Mouse (Mus musculus): Measurements from ENCODE around the gene Arl5c.

Gene Arl5c

GRCm38 (mm10) chr11:97996691-97997090, 710 bp upstream of the Arl5c start:
- no peak for DNase-seq (ENCODE audit: low read depth, low spot score)

DNA sequence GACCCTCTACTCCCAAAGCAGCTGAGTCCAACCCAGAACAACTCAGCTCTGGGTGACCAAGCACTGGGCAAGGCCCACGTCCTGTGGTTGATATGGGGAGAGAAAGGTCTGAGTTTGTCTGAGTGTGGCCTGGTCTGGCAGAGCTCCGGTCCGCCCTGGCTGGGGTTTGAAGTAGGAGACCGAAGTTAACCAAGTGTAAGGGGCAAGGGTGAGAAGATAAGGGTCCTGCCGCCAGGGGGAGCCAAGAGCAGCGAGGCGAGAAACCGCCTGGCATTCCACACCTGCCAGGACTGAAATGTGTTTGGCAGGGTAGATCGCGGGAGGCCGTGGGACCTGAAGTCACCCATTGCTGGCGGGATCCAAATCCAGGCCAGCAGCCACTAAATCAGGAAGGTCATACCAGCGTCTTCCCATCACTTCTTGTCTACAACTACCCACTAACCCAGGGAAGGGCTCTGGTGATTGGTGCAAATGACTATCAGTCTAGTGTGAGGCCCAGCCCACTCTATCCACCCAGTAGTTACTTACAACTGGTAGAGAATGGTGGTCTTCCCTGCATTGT, 1.4 kb downstream of the Arl5c start:
- DNase-seq (ENCODE audit: low read depth, low spot score), result peak; percentile 93

- DNase-seq (ENCODE audit: low read depth, low spot score), result peak; percentile 92
Measured at GRCm38 (mm10) chr11:97988530-97989096, 7.4 kb downstream of the Arl5c start.

DNA sequence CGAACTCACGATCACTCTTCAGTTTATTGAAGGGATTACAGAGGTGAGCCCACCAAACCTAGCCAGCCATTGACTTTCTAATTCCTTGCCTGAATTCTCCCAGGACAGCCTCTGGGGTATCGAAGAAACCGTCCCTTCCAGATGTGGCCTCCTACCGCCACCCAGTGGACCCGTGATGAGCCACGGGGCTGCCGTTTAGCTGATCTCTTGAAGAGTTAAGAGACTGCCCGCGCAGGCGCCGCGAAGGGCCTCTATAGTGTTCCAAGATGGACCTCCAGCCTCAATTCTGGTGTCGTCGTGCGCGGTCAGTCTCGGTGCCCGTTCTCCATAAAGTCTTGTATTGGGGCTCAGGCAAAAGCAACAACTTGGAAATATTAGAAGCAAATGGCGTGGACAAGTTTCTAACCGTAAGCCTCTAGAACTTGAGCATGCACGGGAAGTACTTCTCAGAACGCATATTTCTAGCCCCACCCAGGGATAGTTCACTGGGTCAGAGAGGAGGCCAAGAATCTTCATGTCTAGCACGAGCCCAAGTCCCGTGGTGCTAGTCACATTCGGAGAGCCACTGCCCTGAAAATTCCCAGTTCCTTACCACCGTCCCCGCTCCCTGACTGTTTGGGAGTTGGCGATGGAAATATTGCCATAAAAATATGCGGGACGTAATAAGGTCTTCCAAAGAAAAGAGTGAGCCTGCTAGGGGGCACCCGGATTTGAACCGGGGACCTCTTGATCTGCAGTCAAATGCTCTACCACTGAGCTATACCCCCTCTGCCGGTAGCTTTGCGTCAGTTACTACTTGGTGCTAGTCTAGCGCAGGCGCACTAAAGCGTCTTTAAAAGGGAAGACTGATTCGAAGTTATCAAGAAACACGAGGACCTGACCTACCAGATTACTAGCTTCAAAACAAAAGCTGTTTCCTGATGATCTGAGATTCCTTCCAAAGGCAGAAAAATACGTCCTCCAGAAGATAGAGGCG, 8.1 kb downstream of the Arl5c start:
- peak; percentile 95 for DNase-seq (ENCODE audit: low read depth, low spot score)

DNA sequence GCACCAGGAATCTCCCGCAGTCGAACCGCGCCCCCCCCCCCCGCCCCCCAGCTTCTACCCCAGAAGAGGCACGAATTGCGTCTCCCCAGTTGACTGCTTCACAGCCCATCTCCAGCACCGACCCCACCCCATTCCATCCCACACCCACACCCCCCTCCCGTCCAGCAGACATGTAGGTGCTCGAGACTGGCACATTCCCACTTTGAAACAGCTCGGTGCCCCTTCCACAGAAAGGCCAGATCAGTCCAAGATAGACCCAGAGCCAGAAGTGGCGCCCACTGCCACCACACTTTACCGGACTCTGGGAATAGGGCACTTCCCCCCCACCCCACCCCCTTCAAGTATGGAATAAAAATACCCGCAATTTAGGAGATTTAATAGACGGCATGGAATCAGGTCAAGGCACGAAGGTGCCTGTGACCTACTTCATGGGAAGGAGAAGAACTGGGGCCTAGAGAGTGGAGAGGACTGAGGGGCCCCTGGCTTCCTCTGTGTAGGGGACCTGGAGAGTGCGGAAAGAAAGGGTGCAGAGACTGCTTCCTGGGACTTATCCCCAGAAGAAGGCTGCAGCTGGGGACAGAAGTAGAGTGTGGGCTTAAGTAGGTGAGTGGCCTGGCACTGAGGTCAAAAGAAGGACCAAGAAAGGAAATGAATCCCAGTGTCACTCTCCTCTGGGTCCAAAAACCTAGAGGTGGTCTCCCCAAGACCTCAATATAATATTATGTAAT, 9.1 kb downstream of the Arl5c start:
- DNase-seq (ENCODE audit: low read depth, low spot score), result no peak

GRCm38 (mm10) chr11:97985727-97986677, 10.0 kb downstream of the Arl5c start, which contains the start of gene Plxdc1:
Plxdc1 (minus strand) TSS chr11:97986444.
- DNase-seq (ENCODE audit: low read depth, low spot score), result peak; percentile 64

DNA sequence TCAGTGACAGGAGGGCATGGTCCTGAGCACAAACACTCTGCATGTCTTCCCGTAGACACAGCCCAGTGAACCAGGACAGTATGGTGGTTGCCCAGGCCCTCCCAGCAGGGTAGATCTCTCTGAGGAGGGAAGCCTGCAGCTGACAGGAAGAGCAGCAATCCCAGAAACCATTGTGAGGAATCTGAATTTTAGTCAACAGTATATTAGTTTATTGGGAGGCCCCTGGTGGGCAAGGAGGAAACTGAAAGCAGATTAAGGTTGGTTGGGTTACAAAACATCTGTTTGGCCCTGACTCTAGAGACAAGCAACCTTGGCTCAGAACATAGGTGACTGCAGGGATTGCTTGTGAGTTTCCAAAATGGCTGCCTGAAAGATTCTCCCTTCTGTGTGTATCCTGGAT, 12.0 kb downstream of the Arl5c start:
- no peak for DNase-seq (ENCODE audit: low read depth, low spot score)

GRCm38 (mm10) chr11:97983506-97983905, 12.5 kb downstream of the Arl5c start:
- no peak for DNase-seq (ENCODE audit: low read depth, low spot score)

DNA sequence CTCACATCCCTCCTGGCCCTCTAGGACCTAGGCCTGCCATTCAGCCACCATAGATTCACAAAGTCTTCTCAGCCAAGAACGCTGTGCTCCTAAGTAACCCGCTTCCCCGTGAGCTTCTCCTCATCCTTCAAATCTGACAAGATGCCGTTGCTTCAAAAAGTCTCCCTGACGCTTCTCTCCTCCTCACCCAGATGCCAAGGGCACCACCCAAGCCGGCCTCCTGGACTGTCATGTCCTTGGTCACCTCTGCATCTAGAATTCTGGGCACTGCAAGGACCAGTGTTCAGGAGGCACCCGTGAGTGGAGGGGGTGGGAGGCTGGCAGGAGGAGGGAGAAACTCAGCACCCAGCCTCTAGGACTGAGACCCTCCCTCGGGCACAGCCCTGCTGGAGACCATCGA, 13.3 kb downstream of the Arl5c start:
- no peak for DNase-seq (ENCODE audit: low read depth, low spot score)

DNA sequence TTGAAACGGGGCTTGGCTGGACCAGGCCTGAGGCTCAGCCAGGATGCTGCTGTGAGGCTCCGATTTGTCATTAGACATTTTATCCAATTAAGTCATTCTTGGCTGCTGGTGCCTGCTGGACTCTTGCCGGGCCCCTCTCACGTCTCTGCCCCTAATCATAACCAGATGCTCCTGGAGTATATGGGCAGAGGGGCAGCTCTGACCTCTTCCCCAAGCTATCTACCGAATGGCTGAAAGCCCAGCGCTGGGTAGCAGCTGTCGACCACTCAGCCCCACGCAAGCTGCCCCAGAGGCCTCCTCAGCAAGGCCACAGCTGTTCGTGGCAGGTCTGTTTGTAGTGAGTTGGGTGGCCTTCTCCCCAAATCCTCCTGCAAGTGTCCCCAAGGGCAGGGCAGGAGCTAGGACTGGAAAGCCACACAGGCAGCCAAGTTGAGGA, 15.4 kb downstream of the Arl5c start:
- DNase-seq (ENCODE audit: low read depth, low spot score), result no peak

- DNase-seq (ENCODE audit: low read depth, low spot score), result no peak
Measured at GRCm38 (mm10) chr11:97979824-97980495, 16.0 kb downstream of the Arl5c start.

DNA sequence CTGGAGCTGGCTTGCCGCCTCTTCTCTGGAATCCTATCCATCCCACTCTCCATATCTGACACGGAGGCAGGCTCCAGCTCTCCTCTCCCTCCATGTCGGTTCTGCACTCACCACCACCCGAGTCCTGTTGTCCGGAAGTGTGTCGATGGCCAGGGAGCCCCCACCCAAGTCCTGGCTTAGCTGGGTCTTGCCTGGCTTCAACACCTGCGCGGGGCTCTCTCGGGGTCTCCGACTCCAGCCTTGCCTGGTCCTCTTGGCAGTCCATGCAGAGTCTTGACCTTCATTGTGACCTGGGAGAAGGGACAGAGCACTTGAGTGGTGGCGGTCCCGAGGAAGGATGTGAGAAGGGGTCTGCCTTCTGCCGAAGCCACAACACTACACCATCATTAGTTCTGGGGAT, 17.6 kb downstream of the Arl5c start:
- no peak for DNase-seq (ENCODE audit: low read depth, low spot score)

- DNase-seq (ENCODE audit: low read depth, low spot score), result no peak
Measured at GRCm38 (mm10) chr11:97977797-97978196, 18.2 kb downstream of the Arl5c start.

GRCm38 (mm10) chr11:97974746-97975145, 21.2 kb downstream of the Arl5c start:
- DNase-seq (ENCODE audit: low read depth, low spot score), result no peak

DNA sequence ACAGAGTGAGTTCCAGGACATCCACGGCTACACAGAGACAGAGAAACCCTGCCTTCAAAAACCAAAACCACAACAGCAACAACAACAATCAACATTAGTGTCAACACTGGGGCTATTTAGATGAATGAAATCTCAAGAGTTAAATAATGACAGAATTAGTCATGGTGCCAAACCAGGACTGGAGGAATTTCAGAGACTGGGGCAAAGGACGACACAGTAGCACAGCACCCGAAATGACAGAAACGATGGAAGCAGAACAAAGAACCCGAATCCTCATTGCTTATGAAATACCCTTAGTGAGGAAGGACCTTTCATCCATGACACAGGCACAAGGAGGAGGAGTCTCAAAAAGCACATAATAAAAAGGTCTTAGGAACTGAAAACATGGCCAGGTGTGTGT, 21.8 kb downstream of the Arl5c start:
- DNase-seq (ENCODE audit: low read depth, low spot score), result no peak

DNA sequence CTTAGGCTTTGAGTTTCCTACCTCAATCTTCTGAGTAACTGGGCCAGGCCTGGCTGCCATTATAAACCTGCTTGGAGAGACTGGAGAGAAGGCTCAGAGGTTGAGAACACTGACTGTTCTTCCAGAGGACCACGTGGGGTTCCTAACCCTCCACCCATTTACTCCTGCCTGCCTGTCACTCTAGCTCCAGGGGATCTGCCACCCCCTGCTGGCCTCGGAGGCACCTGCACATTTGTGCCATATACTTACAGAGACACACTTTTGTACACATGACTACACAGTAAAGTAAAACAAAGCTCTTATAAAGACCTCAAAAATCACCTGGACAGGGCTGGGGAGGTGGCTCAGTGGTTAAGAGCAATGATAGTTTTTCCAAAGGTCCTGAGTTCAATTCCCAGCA, 23.5 kb downstream of the Arl5c start:
- DNase-seq (ENCODE audit: low read depth, low spot score), result peak; percentile 32

DNA sequence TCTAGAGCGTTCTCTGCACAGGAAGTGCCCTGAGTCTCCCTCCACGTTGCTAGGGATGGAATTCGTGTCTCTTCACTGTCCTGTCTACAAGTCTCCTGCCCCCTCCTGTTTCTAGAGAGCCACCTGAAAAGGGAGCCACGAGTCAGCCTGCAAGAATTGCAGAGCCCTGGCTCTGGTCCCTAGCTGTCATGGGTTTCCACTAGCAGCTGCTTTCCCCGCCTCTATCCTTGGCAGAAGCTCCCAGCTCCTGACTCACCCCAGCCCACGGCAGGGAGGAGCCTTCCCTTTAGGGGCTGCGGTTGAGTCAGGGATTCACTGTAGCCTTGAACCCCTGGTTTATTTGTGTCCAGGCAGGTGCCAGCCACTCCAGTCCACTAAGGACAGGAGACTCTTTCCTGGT, 24.7 kb downstream of the Arl5c start:
- no peak for DNase-seq (ENCODE audit: low read depth, low spot score)

- DNase-seq (ENCODE audit: low read depth, low spot score), result no peak
Measured at GRCm38 (mm10) chr11:97970771-97971170, 25.2 kb downstream of the Arl5c start.

- no peak for DNase-seq (ENCODE audit: low read depth, low spot score)
Measured at GRCm38 (mm10) chr11:97968385-97968784, 27.6 kb downstream of the Arl5c start.

- DNase-seq (ENCODE audit: low read depth, low spot score), result no peak
Measured at GRCm38 (mm10) chr11:97967114-97967513, 28.9 kb downstream of the Arl5c start.
